8 mouse cellular contexts compared by ENCODE assay signal in the genomic region with DNA sequence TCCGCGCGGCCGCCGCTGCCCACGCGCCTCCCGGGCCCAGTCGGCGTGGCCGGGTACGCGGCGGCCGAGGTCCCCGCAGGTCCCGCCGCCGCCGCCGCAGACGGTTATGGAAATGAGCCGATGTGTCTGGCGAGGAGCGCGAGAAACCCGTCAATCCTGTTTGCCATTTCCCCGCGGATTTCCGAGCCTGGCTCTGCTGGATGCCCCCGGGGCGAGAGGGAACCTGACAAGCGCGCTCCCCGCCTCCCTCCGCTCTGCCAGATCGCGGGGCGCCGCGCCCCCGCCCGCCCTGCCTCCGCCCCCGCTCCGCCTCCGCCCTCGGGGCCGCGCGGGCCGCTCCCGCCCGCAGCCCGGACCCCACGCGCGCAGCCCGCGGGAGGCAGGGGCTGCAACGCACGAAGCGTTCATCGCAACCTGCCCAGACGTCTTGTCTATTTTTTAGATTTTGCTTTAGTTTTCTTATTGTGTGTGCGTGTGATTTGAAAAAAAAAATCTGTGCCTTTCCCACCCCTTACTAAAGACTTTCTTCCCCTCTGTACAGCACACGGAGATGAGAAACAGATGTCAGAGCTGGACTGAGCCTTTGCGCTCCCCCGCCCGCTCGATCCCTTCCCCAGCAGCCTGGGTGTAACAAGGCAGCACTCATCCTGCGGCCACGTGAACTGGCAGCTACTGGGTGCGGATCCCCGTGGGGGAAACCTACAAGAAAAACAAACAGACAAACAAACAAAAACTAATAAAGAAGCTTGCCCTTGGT. TPM values are rescaled to one million over a fixed set of nuclear protein-coding genes. Genes with fewer than 3 reads are reported as not detected.
DNase-seq lines count a peak whose midpoint lies in the region; ATAC-seq and TF ChIP-seq lines count a peak whose summit lies in the region.

Gene Sertad4 (minus strand): TSS at position 283 of the 757 bp plus-strand sequence.

- H3K27ac ChIP-seq in thymus, adult 2 months (ENCODE audit: control insufficient read depth, insufficient read depth, low read length), result no peak within 1 kb of the TSS
- peak within 1 kb of the TSS; percentile 99 for H3K27ac ChIP-seq in embryonic facial prominence, embryonic 12.5 days
- H3K27ac ChIP-seq in heart, embryonic 11.5 days (ENCODE audit: low read depth, low read length), result peak within 1 kb of the TSS; percentile 82
- peak within 1 kb of the TSS; percentile 95 for H3K27ac ChIP-seq in kidney, embryonic 15.5 days
- H3K27ac ChIP-seq in liver, embryonic 15.5 days (replicated peaks), result no peak within 1 kb of the TSS

- no peaks in the 10 kb centered on the region for H3K9me3 ChIP-seq in embryonic facial prominence, embryonic 12.5 days
- H3K9me3 ChIP-seq in heart, embryonic 11.5 days (replicated peaks; ENCODE audit: control insufficient read depth, low read length), result no peaks in the 10 kb centered on the region
- no peaks in the 10 kb centered on the region for H3K9me3 ChIP-seq in kidney, embryonic 15.5 days (replicated peaks)
- no peaks in the 10 kb centered on the region for H3K9me3 ChIP-seq in liver, embryonic 15.5 days (replicated peaks)

- peaks cover 7% of the 10 kb centered on the region; the same call in 1 of the 2 replicates for H3K27me3 ChIP-seq in thymus, adult 2 months (ENCODE audit: control insufficient read depth, insufficient read depth, low read length)
- H3K27me3 ChIP-seq in embryonic facial prominence, embryonic 12.5 days, result peaks cover 8% of the 10 kb centered on the region; the same call in 1 of the 2 replicates
- peaks cover 22% of the 10 kb centered on the region for H3K27me3 ChIP-seq in heart, embryonic 11.5 days (ENCODE audit: control insufficient read depth, insufficient read depth, low read length)
- peaks cover 34% of the 10 kb centered on the region for H3K27me3 ChIP-seq in kidney, embryonic 15.5 days
- peaks cover 95% of the 10 kb centered on the region for H3K27me3 ChIP-seq in liver, embryonic 15.5 days

- H3K4me2 ChIP-seq in embryonic facial prominence, embryonic 12.5 days (replicated peaks), result peak within 1 kb of the TSS; percentile 68
- H3K4me2 ChIP-seq in heart, embryonic 11.5 days, result peak within 1 kb of the TSS; percentile 95
- H3K4me2 ChIP-seq in kidney, embryonic 15.5 days, result peak within 1 kb of the TSS; percentile 95
- peak within 1 kb of the TSS; percentile 69 for H3K4me2 ChIP-seq in liver, embryonic 15.5 days

- no peak for TF ChIP-seq CTCF in thymus, adult 2 months (IDR thresholded peaks at IDR 0.05; ENCODE audit: borderline replicate concordance, control insufficient read depth, extremely low read depth, insufficient read depth, low read length, poor library complexity)

- H3K9ac ChIP-seq in embryonic facial prominence, embryonic 12.5 days, result peak within 1 kb of the TSS; percentile 92
- peak within 1 kb of the TSS; percentile 86 for H3K9ac ChIP-seq in heart, embryonic 11.5 days (ENCODE audit: low read depth, low read length)
- peak within 1 kb of the TSS; percentile 83 for H3K9ac ChIP-seq in kidney, embryonic 15.5 days
- H3K9ac ChIP-seq in liver, embryonic 15.5 days, result no peak within 1 kb of the TSS

- no peak for TF ChIP-seq POLR2A in thymus, adult 2 months (IDR thresholded peaks at IDR 0.05; ENCODE audit: control insufficient read depth, extremely low read depth, insufficient read depth, low read length, poor library complexity)

- no peak for DNase-seq in thymus, adult 2 months
- DNase-seq in thymus, adult 18-20 months, result no peak
- peak; percentile 34 for DNase-seq in ovary, postnatal 10 days (ENCODE audit: low spot score)

- no peaks in the 10 kb centered on the region for H3K36me3 ChIP-seq in thymus, adult 2 months (ENCODE audit: control insufficient read depth, insufficient read depth, low read length)
- H3K36me3 ChIP-seq in embryonic facial prominence, embryonic 12.5 days, result no peaks in the 10 kb centered on the region
- H3K36me3 ChIP-seq in heart, embryonic 11.5 days (ENCODE audit: control insufficient read depth, insufficient read depth, low read length), result no peaks in the 10 kb centered on the region
- no peaks in the 10 kb centered on the region for H3K36me3 ChIP-seq in kidney, embryonic 15.5 days
- no peaks in the 10 kb centered on the region for H3K36me3 ChIP-seq in liver, embryonic 15.5 days (replicated peaks)

- H3K4me1 ChIP-seq in thymus, adult 2 months (replicated peaks; ENCODE audit: control insufficient read depth, insufficient read depth, low read length), result peaks cover 21% of the 10 kb centered on the region
- peaks cover 47% of the 10 kb centered on the region for H3K4me1 ChIP-seq in embryonic facial prominence, embryonic 12.5 days
- peaks cover 15% of the 10 kb centered on the region for H3K4me1 ChIP-seq in heart, embryonic 11.5 days (ENCODE audit: control insufficient read depth, insufficient read depth, low read length)
- H3K4me1 ChIP-seq in kidney, embryonic 15.5 days, result peaks cover 54% of the 10 kb centered on the region
- H3K4me1 ChIP-seq in liver, embryonic 15.5 days (replicated peaks), result no peaks in the 10 kb centered on the region; the same call in 1 of the 2 replicates

- WGBS in thymus, adult 2 months, result 1% methylated on average over 71 of the region's 75 CpGs
- under 1% methylated on average over 74 of the region's 75 CpGs for WGBS in embryonic facial prominence, embryonic 12.5 days
- under 1% methylated on average over 67 of the region's 75 CpGs for WGBS in heart, embryonic 11.5 days (ENCODE audit: insufficient replicate concordance)
- under 1% methylated on average over 69 of the region's 75 CpGs for WGBS in kidney, embryonic 15.5 days
- WGBS in liver, embryonic 15.5 days (ENCODE audit: insufficient replicate concordance), result under 1% methylated on average over 75 of the region's 75 CpGs

- H3K4me3 ChIP-seq in thymus, adult 2 months (ENCODE audit: control insufficient read depth, insufficient read depth, low read length), result peak within 1 kb of the TSS; percentile 34
- H3K4me3 ChIP-seq in embryonic facial prominence, embryonic 12.5 days, result peak within 1 kb of the TSS; percentile 75
- peak within 1 kb of the TSS; percentile 79 for H3K4me3 ChIP-seq in heart, embryonic 11.5 days (ENCODE audit: low read depth, low read length)
- peak within 1 kb of the TSS; percentile 76 for H3K4me3 ChIP-seq in kidney, embryonic 15.5 days (replicated peaks)
- peak within 1 kb of the TSS; percentile 49 for H3K4me3 ChIP-seq in liver, embryonic 15.5 days (replicated peaks)

- ATAC-seq in embryonic facial prominence, embryonic 12.5 days (ENCODE audit: insufficient number of reproducible peaks, insufficient read depth, low FRiP score, low TSS enrichment), result peak; percentile 71
- ATAC-seq in heart, embryonic 11.5 days (replicated peaks; ENCODE audit: insufficient number of reproducible peaks, low FRiP score, low TSS enrichment), result 0 out of 2 replicates have a peak, but pooled peaks have one; percentile 46
- ATAC-seq in kidney, embryonic 15.5 days (replicated peaks; ENCODE audit: low FRiP score), result peak; percentile 76
- no peak for ATAC-seq in liver, embryonic 15.5 days (ENCODE audit: insufficient read depth)
- no peak for ATAC-seq in erythroid progenitor cell, adult 5-6 weeks (replicated peaks; ENCODE audit: low FRiP score, poor library complexity, severe bottlenecking)

RNA-seq across cellular contexts. Expression of gene Sertad4, which starts in this region (rescaled TPM):
- polyA plus RNA-seq in thymus, adult 2 months (2012; rRNA removed), result 1.6 and 2.3 TPM in 2 replicates
- 69.6 and 80.7 TPM in 2 replicates for polyA plus RNA-seq in embryonic facial prominence, embryonic 12.5 days (2016; fragmentation: Nextera tagmentation; extraction: Ambion mirVana)
- polyA plus RNA-seq in heart, embryonic 11.5 days (2014; fragmentation: Nextera tagmentation; extraction: Ambion mirVana), result 8.9 and 10.2 TPM in 2 replicates
- polyA plus RNA-seq in kidney, embryonic 15.5 days (2015; fragmentation: Nextera tagmentation; extraction: Ambion mirVana), result 22.9 TPM in 2 replicates
- 0.52 and 0.76 TPM in 2 replicates for polyA plus RNA-seq in liver, embryonic 15.5 days (2015; fragmentation: Nextera tagmentation; extraction: Ambion mirVana)
- not detected in 2 replicates for total RNA-seq in erythroid progenitor cell, adult 5-6 weeks (2015; ENCODE audit: low replicate concordance)
- 0.39 TPM in 1 of 2 replicates, not detected in the other for total RNA-seq in erythroid progenitor cell, adult 5-6 weeks (2017; ENCODE audit: low replicate concordance)

Comparison
In these comparisons a context has a peak if more than half of its experiments do, and no peak if none do; other contexts are left out.
1. H3K27ac ChIP-seq: peak in embryonic facial prominence, embryonic 12.5 days (single experiment), heart, embryonic 11.5 days (single experiment) and kidney, embryonic 15.5 days (single experiment); none in thymus, adult 2 months (single experiment) and liver, embryonic 15.5 days (single experiment).
2. ATAC-seq: peak in embryonic facial prominence, embryonic 12.5 days (single experiment), heart, embryonic 11.5 days (single experiment) and kidney, embryonic 15.5 days (single experiment); none in liver, embryonic 15.5 days (single experiment) and erythroid progenitor cell, adult 5-6 weeks (single experiment).
3. Peak in every context shown above with its lines, with median percentiles within 50 percentile points of each other: H3K4me3 ChIP-seq and H3K4me2 ChIP-seq.